Mouse (Mus musculus): ENCODE measurements at regions not wholly inside any gene's neighbourhood (a gene's known extent, or its start where the extent isn't known, plus 50 kb on each side); places are given as distances from the start of the nearest gene placed in this dataset.

- TF ChIP-seq POU5F1 (IDR thresholded peaks at IDR 0.05; ENCODE audit: borderline replicate concordance, low read length) (no peak), CTCF (conservative IDR thresholded peaks at IDR 0.05; ENCODE audit: low read length) (no peak), NANOG (IDR thresholded peaks at IDR 0.05; ENCODE audit: borderline replicate concordance, low read length) (no peak)
Observed at GRCm38 (mm10) chr1:76724453-76724852, 790.4 kb downstream of the Epha4 start.
